Mouse (Mus musculus) ES-Bruce4 (cell line): Measurements from ENCODE around the gene Thbs3. TPM values are rescaled to one million over a fixed set of nuclear protein-coding genes. Genes with fewer than 3 reads are reported as not detected.

ENCODE experiments used
- H3K27ac ChIP-seq: 2 replicates; pipeline ENCODE4 v1.5.1; 2012; ENCODE audit warnings: low read length, inconsistent platforms; ENCODE audit not compliant: insufficient read depth
- H3K27me3 ChIP-seq: 2 replicates; pipeline ENCODE4 v1.6.1; 2012; ENCODE audit warnings: mild to moderate bottlenecking, low read length, inconsistent platforms; ENCODE audit not compliant: control insufficient read depth, poor library complexity, insufficient read depth, severe bottlenecking
- H3K36me3 ChIP-seq: 2 replicates; pipeline ENCODE4 v1.6.1; 2012; ENCODE audit warnings: inconsistent platforms, mild to moderate bottlenecking, low read length, moderate library complexity; ENCODE audit not compliant: control insufficient read depth, poor library complexity, insufficient read depth, severe bottlenecking
- H3K4me1 ChIP-seq: one replicate; pipeline ENCODE4 v1.8.1; 2011; ENCODE audit warnings: low read length; ENCODE audit not compliant: control insufficient read depth, insufficient read depth
- H3K4me3 ChIP-seq: 2 replicates; pipeline ENCODE4 v1.5.1; 2011; ENCODE audit warnings: low read depth, mild to moderate bottlenecking, low read length
- H3K9ac ChIP-seq: 2 replicates; pipeline ENCODE4 v1.6.1; 2012; ENCODE audit warnings: low read depth, mild to moderate bottlenecking, inconsistent platforms; ENCODE audit not compliant: poor library complexity, severe bottlenecking
- H3K9me3 ChIP-seq: replicated peaks from 2 replicates; pipeline ENCODE4 v1.6.1; 2012; ENCODE audit warnings: mild to moderate bottlenecking, low read length, inconsistent platforms; ENCODE audit not compliant: control insufficient read depth, poor library complexity, insufficient read depth, severe bottlenecking
- CTCF ChIP-seq: IDR thresholded peaks from one replicate; pipeline ENCODE4 v1.8.1; 2011; ENCODE audit warnings: low read depth, low read length
- EP300 ChIP-seq: IDR thresholded peaks from 2 replicates; pipeline ENCODE4 v1.6.1; 2011; ENCODE audit warnings: low read depth, low read length; ENCODE audit not compliant: insufficient read depth
- POLR2A ChIP-seq: IDR thresholded peaks from one replicate; pipeline ENCODE4 v1.8.1; 2011; ENCODE audit warnings: low read length; ENCODE audit not compliant: insufficient read depth
- polyA plus RNA-seq: library from polyadenylated mRNA; stranded (reverse); fragments of >200 nt; gene quantifications from 2 replicates; pipeline ENCODE4 v1.2.4, GENCODE M21; 2011; ENCODE audit warnings: low read depth; ENCODE audit not compliant: missing spikeins, insufficient read depth, insufficient read length

Thbs3 gene
- polyA plus RNA-seq, result 8.1 and 10.4 TPM in 2 replicates

- Histone ChIP-seq H3K4me3 (peak within 1 kb of the TSS; percentile 84), H3K9me3 (no peaks in the 10 kb centered on the region), H3K9ac (peak within 1 kb of the TSS; percentile 56), H3K4me1 (no peaks in the 10 kb centered on the region), H3K27ac (peak within 1 kb of the TSS; percentile 37; the same call in 1 of the 2 replicates), H3K27me3 (no peaks in the 10 kb centered on the region), H3K36me3 (peaks cover 2% of the 10 kb centered on the region; the same call in 1 of the 2 replicates)
- TF ChIP-seq CTCF (no peak), POLR2A (no peak), EP300 (no peak)
Observed at GRCm38 (mm10) chr3:89214681-89215411, at the start of gene Thbs3. Gene Thbs3, plus strand, starts transcription at chr3:89215180.

DNA sequence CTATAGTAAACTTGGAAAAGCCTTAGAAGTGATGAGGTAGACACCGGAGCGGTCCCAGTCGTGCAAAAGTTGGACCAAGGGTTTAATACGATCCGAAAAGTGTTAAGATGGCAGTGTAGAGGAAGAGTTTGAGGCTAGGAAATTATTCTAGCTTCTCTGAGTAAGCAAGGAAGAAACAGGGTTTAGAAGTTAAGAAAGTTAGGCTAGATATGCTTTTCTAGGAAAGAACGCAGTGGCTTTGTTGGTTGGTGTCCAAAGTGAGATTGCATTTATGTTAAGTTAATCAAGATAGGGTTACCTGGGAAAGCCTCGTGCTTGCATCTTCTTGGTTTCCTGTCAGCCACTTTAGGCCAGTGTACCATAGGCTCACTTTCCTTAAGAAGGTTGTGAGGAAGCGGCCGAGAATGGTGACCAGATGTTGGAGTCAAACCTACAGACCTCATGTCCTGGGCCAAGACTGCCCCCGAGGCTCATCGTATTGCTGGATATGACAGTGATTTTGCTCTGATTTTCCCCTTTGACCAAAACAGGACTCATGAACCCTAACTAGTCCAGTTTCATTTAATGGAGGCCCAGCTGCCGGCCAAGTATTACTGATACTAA, 49.6 kb upstream of the Thbs3 start:
- Histone ChIP-seq H3K9me3 (no peaks in the 10 kb centered on the region), H3K27ac (peak overlapping the region; percentile 68), H3K4me1 (no peaks in the 10 kb centered on the region), H3K4me3 (peak overlapping the region; percentile 99), H3K27me3 (no peaks in the 10 kb centered on the region), H3K9ac (peak overlapping the region; percentile 98), H3K36me3 (peaks cover 37% of the 10 kb centered on the region)
- TF ChIP-seq POLR2A (no peak), CTCF (no peak), EP300 (no peak)

DNA sequence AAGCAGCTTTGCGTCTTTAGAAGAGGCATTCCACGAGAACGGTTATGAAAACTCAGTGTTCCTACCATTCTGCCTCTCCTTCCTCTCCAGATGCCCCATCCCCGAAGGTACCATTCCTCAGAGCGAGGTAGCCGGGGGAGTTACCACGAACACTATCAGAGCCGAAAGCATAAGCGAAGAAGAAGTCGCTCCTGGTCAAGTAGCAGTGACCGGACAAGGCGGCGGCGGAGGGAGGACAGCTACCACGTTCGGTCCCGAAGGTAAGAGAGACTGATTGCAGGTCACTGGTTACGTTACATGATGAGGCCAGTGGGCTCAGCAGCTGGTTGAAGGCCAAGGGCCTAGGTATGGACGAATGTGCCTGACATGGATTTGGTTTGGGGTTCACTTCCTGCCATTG, 48.0 kb upstream of the Thbs3 start:
- Histone ChIP-seq H3K4me1 (no peaks in the 10 kb centered on the region), H3K27ac (no peak overlapping the region), H3K36me3 (peaks cover 51% of the 10 kb centered on the region), H3K9me3 (no peaks in the 10 kb centered on the region), H3K4me3 (no peak overlapping the region), H3K9ac (no peak overlapping the region), H3K27me3 (no peaks in the 10 kb centered on the region)
- no peak for TF ChIP-seq CTCF
- no peak for TF ChIP-seq EP300
- no peak for TF ChIP-seq POLR2A

DNA sequence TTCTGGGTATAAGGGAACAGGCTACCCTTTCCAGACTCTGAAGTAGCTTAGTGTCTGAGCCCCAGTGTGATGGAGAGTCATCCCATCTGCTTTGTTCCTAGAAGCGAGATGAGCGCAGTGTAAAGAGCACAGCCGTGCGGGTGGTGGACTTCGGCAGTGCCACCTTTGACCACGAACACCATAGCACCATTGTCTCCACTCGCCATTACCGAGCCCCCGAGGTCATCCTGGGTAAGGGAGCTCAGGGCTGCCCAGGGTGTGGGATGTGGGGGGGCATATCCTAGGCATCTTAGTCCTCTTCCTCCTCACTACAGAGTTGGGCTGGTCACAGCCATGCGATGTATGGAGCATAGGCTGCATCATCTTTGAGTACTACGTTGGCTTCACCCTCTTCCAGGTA, 40.1 kb upstream of the Thbs3 start:
- peaks cover 67% of the 10 kb centered on the region for H3K36me3 ChIP-seq
- TF ChIP-seq EP300 (no peak), CTCF (no peak), POLR2A (no peak)
- H3K27ac ChIP-seq, result no peak overlapping the region
- H3K4me1 ChIP-seq, result no peaks in the 10 kb centered on the region
- H3K27me3 ChIP-seq, result no peaks in the 10 kb centered on the region
- H3K4me3 ChIP-seq, result no peak overlapping the region
- no peak overlapping the region for H3K9ac ChIP-seq
- H3K9me3 ChIP-seq, result no peaks in the 10 kb centered on the region

- Histone ChIP-seq H3K4me3 (no peak overlapping the region), H3K4me1 (no peaks in the 10 kb centered on the region), H3K27ac (no peak overlapping the region), H3K27me3 (no peaks in the 10 kb centered on the region), H3K36me3 (peaks cover 60% of the 10 kb centered on the region), H3K9ac (no peak overlapping the region), H3K9me3 (no peaks in the 10 kb centered on the region)
- no peak for TF ChIP-seq CTCF
- TF ChIP-seq EP300, result no peak
Observed at GRCm38 (mm10) chr3:89175544-89175943, 39.4 kb upstream of the Thbs3 start.

- Histone ChIP-seq H3K9ac (no peak overlapping the region), H3K27ac (0 out of 2 replicates have a peak overlapping the region, but pooled peaks have one; percentile 17), H3K36me3 (peaks cover 54% of the 10 kb centered on the region), H3K4me1 (no peaks in the 10 kb centered on the region), H3K27me3 (no peaks in the 10 kb centered on the region), H3K4me3 (no peak overlapping the region), H3K9me3 (no peaks in the 10 kb centered on the region)
- TF ChIP-seq CTCF, result no peak
- no peak for TF ChIP-seq EP300
- no peak for TF ChIP-seq POLR2A
Observed at GRCm38 (mm10) chr3:89176421-89176820, 38.6 kb upstream of the Thbs3 start.
